Mouse (Mus musculus) thymus, adult 2 months (tissue): ENCODE measurements around the gene Prdm4. TPM values are rescaled to one million over a fixed set of nuclear protein-coding genes. Genes with fewer than 3 reads are reported as not detected.

Experiments
- DNase-seq: peaks from one replicate; pipeline ENCODE4 v3.0.0; 2021
- H3K27ac ChIP-seq: fragments of 200-500 bp; 2 replicates; pipeline ENCODE4 v1.5.1; 2012; ENCODE audit warnings: low read length, control low read depth; ENCODE audit not compliant: control insufficient read depth, insufficient read depth
- H3K27me3 ChIP-seq: fragments of 200-500 bp; 2 replicates; pipeline ENCODE4 v1.6.1; 2012; ENCODE audit warnings: mild to moderate bottlenecking, low read length, moderate library complexity, mixed read lengths; ENCODE audit not compliant: control insufficient read depth, insufficient read depth
- H3K36me3 ChIP-seq: fragments of 200-500 bp; 2 replicates; pipeline ENCODE4 v1.6.1; 2012; ENCODE audit warnings: mild to moderate bottlenecking, low read length, moderate library complexity; ENCODE audit not compliant: control insufficient read depth, insufficient read depth
- H3K4me1 ChIP-seq: fragments of 200-500 bp; replicated peaks from 2 replicates; pipeline ENCODE4 v1.6.1; 2012; ENCODE audit warnings: low read length; ENCODE audit not compliant: control insufficient read depth, insufficient read depth
- H3K4me3 ChIP-seq: fragments of 200-500 bp; 2 replicates; pipeline ENCODE4 v1.5.1; 2012; ENCODE audit warnings: mild to moderate bottlenecking, low read length, control low read depth, moderate library complexity; ENCODE audit not compliant: control insufficient read depth, insufficient read depth
- CTCF ChIP-seq: fragments of 200-500 bp; IDR thresholded peaks from 2 replicates; pipeline ENCODE4 v1.5.1; 2012; ENCODE audit warnings: mild to moderate bottlenecking, control low read depth, low read length, moderate library complexity, borderline replicate concordance; ENCODE audit not compliant: control insufficient read depth, poor library complexity, insufficient read depth; ENCODE audit errors: extremely low read depth
- POLR2A ChIP-seq: fragments of 200-500 bp; IDR thresholded peaks from 2 replicates; pipeline ENCODE4 v1.6.1; 2012; ENCODE audit warnings: mild to moderate bottlenecking, low read length, control low read depth, moderate library complexity; ENCODE audit not compliant: control insufficient read depth, poor library complexity, insufficient read depth; ENCODE audit errors: extremely low read depth
- WGBS: fragments of 180-500 bp; shearing (Covaris S2); methylation state at CpG from one replicate; pipeline ENCODE4 v1.1.7; 2018; 5-methylcytosine and 5-hydroxymethylcytosine counted together
- polyA plus RNA-seq: library from polyadenylated mRNA; depleted of rRNA; stranded (reverse); fragments of >200 nt; gene quantifications from 2 replicates; pipeline ENCODE4 v1.2.3, GENCODE M21; 2012

Gene Prdm4
- polyA plus RNA-seq, 1 experiment, result 48.2 TPM

DNA sequence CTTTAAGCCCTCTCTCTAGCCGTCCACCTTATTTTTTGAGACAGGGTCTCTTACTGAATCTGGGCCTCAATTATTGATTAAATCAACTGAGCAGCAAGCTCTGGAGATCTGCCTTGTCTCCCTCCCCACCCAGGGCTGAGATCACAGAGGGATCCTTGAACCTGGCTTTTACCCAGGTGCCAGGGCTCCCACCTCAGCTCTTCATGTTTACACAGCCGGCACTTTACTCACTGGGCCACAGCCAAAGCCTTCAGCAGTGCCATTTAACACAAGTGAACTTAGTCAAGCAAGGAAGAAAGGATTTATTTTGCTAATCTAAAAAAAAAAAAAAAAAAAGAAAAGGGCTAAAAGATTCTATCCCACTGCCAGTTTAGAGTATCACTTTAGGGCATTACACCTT, 37.5 kb upstream of the Prdm4 start:
- Histone ChIP-seq H3K36me3 (peaks cover 34% of the 10 kb centered on the region), H3K4me1 (peaks cover 4% of the 10 kb centered on the region), H3K27ac (no peak overlapping the region), H3K27me3 (no peaks in the 10 kb centered on the region), H3K4me3 (no peak overlapping the region)
- TF ChIP-seq POLR2A, result no peak
- no peak for TF ChIP-seq CTCF
- WGBS, result 93% methylated on average over 2 of the region's 2 CpGs
- no peak for DNase-seq

DNA sequence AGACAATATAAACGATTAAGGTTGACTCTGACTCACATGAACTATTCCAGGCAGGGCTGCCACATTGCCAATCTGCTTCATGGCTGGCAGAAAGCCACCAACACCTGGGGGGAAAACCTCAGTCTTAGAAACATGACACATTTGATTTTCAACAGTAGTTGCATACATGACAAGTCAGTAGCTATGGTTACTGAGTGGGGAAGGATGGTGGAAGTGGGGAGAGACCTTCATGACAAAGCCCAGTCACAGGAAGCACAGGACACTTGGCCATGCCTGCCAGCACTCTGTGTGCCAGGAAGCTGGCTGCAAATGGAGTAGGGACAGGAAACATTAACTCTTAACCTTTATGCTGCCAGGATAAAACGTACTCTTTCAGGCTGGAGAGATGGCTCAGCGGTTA, 36.5 kb upstream of the Prdm4 start:
- no peak for DNase-seq
- no peak for TF ChIP-seq POLR2A
- TF ChIP-seq CTCF, result no peak
- H3K27ac ChIP-seq, result no peak overlapping the region
- H3K4me1 ChIP-seq, result peaks cover 4% of the 10 kb centered on the region
- WGBS, result 62% methylated on average over 3 of the region's 3 CpGs
- no peaks in the 10 kb centered on the region for H3K27me3 ChIP-seq
- peaks cover 45% of the 10 kb centered on the region for H3K36me3 ChIP-seq
- H3K4me3 ChIP-seq, result no peak overlapping the region

DNA sequence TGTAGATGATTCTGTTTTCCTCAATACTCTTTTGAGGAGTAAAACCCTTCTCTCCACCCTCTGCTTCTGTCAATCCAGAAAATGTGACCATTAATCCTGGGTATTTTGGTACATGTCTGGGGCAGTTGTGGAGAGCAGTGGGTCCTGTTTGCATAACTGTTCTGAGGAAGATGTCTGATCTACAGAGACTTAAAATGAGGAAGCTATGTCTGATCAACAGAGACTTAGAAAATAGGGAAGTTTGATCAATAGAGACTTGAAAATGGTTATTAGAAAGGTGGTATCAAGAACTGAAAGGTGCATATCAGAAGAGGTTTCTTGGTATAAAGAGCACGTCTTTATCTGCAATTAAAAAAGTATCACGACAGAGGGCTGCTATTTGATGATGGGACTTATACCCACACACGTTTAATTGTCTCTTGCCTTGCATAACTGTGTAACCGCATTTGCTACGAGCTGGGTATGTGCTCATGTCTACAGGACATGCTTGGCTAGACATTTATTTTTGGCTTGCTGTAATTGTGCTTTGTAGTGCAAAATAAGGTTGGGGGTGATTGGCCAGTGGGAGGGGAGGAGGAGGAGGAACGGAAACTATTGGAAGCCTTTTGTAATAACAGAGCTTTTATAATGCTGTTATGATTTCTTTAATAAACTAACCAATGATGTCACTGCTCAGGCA, 35.0 kb upstream of the Prdm4 start:
- DNase-seq, result no peak
- TF ChIP-seq CTCF (no peak), POLR2A (no peak)
- H3K36me3 ChIP-seq, result peaks cover 50% of the 10 kb centered on the region
- WGBS, result 94% methylated on average over 6 of the region's 6 CpGs
- no peaks in the 10 kb centered on the region for H3K27me3 ChIP-seq
- no peak overlapping the region for H3K27ac ChIP-seq
- peaks cover 3% of the 10 kb centered on the region for H3K4me1 ChIP-seq
- no peak overlapping the region for H3K4me3 ChIP-seq

DNA sequence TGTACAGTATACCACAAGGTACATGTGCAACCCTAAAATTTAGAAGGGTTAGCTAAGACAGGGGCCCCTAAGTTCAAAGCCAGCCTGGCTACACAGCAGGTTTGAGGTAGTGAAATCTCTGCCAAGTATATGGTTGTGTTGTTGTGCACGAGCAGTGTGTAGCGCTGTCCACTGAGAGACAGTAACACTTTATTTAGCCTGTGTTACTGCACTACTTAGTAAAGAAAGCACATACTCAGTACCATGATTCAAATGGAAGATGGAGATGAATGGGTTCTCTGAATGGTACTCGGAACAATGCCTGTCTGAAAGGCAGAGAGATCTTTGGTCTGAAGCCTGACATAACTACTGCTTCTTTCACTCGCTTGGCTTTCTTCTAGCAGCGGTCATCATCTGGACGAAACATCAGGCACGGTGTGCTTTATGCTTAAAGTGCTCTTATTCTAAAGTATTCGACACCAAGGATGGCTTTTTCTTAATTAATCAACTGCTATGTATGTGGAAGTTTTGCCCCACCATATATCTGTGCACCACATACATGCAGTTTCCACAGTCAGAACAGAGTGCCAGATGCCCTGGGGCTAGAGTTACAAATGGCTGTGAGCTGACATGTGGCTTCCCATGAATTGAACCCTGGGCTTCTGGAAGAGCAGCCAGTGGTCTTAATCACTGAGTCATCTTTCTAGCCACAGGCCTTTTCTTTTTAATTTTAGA, 31.7 kb upstream of the Prdm4 start:
- Histone ChIP-seq H3K36me3 (peaks cover 58% of the 10 kb centered on the region), H3K27ac (no peak overlapping the region), H3K4me1 (no peaks in the 10 kb centered on the region), H3K4me3 (no peak overlapping the region), H3K27me3 (no peaks in the 10 kb centered on the region)
- WGBS, result 99% methylated on average over 8 of the region's 8 CpGs
- DNase-seq, result no peak
- no peak for TF ChIP-seq POLR2A
- TF ChIP-seq CTCF, result no peak

DNA sequence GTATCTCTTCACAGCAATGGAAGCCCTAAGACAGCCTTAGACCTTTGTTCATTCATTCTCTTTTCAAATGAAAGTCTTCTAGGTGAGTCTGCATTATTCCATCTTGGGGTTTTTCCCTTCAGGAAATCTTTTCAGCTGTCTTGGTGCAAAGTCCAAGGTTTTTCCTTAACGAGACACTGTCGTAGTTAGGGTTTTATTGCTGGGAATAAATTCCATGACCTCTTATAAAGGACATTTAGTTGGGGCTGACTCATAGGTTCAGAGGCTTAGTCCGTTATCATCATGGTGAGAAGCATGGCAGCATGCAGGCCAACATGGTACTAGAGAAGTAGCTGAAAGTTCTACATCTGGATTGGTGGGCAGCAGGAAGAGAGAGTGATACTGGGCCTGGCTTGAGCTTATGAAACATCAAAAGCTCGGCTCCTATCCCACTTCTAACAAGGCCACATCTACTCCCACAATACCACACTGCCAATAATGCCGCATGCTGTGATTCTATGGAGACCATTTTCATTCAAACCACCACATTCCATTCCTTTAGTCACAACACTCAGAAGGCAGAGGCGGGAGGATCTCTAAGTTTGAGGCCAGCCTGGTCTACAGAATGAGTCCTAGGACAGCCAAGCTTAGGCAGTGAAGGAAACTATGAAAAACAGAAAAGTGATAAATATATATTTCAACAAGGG, 19.5 kb upstream of the Prdm4 start:
- Histone ChIP-seq H3K36me3 (peaks cover 46% of the 10 kb centered on the region), H3K27me3 (no peaks in the 10 kb centered on the region), H3K27ac (no peak overlapping the region), H3K4me1 (no peaks in the 10 kb centered on the region), H3K4me3 (no peak overlapping the region)
- WGBS, result 98% methylated on average over 6 of the region's 6 CpGs
- TF ChIP-seq POLR2A, result no peak
- no peak for TF ChIP-seq CTCF
- no peak for DNase-seq

DNA sequence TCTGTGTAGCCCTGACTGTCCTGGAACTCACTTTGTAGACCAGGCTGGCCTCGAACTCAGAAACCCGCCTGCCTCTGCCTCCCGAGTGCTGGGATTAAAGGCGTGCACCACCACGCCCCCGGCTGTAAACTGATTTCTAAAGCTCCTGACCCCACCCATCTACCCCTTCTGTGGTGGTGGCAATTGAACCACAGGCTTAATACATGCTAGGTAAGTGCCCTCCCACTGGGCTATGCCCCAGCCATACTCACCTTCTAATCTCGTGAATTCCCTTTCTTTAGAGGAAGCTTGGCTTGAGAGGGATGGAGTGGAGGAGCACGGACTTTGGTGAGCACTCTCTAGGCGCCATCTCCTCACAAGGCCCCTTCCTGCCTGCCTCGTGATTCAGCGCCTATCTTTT, 13.0 kb upstream of the Prdm4 start:
- 91% methylated on average over 11 of the region's 11 CpGs for WGBS
- no peak for DNase-seq
- TF ChIP-seq CTCF, result no peak
- TF ChIP-seq POLR2A, result no peak
- H3K4me3 ChIP-seq, result no peak overlapping the region
- peaks cover 8% of the 10 kb centered on the region for H3K4me1 ChIP-seq
- H3K27ac ChIP-seq, result no peak overlapping the region
- no peaks in the 10 kb centered on the region for H3K27me3 ChIP-seq
- no peaks in the 10 kb centered on the region for H3K36me3 ChIP-seq
